Mouse (Mus musculus) limb, embryonic 14.5 days (tissue): ENCODE results near the gene Chadl. TPM values are rescaled to one million over a fixed set of nuclear protein-coding genes. Genes with fewer than 3 reads are reported as not detected.
"Not testable (repeated sequence)": the region's sequence is repeated elsewhere in the genome, so short reads cannot be mapped to it uniquely, and the experiment has no call there.

ENCODE experiments used
- ATAC-seq: fragments of 200-750 bp; cut with Nextera tagmentation; 2 replicates; pipeline ENCODE4 v1.8.0; 2017; ENCODE audit warnings: low read depth, moderate number of reproducible peaks, moderate TSS enrichment; ENCODE audit not compliant: low FRiP score
- DNase-seq: peaks from one replicate; pipeline ENCODE4 v3.0.0-alpha.2; 2015; ENCODE audit warnings: low spot score
- H3K27ac ChIP-seq: fragments of 300-500 bp; sonication (generic); replicated peaks from 2 replicates; pipeline ENCODE4 v1.5.1; 2014; ENCODE audit warnings: low read depth, mild to moderate bottlenecking, low read length, moderate library complexity, mixed read lengths
- H3K27me3 ChIP-seq: fragments of 300-500 bp; sonication (generic); 2 replicates; pipeline ENCODE4 v1.6.1; 2014; ENCODE audit warnings: low read length, mixed read lengths; ENCODE audit not compliant: control insufficient read depth, insufficient read depth
- H3K36me3 ChIP-seq: fragments of 300-500 bp; sonication (generic); 2 replicates; pipeline ENCODE4 v1.6.1; 2014; ENCODE audit warnings: mild to moderate bottlenecking, low read length, moderate library complexity, mixed read lengths; ENCODE audit not compliant: control insufficient read depth, insufficient read depth
- H3K4me1 ChIP-seq: fragments of 300-500 bp; sonication (generic); 2 replicates; pipeline ENCODE4 v1.6.1; 2014; ENCODE audit warnings: antibody characterized with exemption, low read length, mixed read lengths; ENCODE audit not compliant: control insufficient read depth, insufficient read depth
- H3K4me2 ChIP-seq: fragments of 300-500 bp; sonication (generic); replicated peaks from 2 replicates; pipeline ENCODE4 v1.6.1; 2014; ENCODE audit warnings: low read depth, mild to moderate bottlenecking, low read length, moderate library complexity; ENCODE audit not compliant: severe bottlenecking
- H3K4me3 ChIP-seq: fragments of 300-500 bp; sonication (generic); replicated peaks from 2 replicates; pipeline ENCODE4 v1.5.1; 2014; ENCODE audit warnings: low read length
- H3K9ac ChIP-seq: fragments of 300-500 bp; sonication (generic); 2 replicates; pipeline ENCODE4 v1.6.1; 2014; ENCODE audit warnings: mild to moderate bottlenecking, low read depth, low read length, moderate library complexity; ENCODE audit not compliant: severe bottlenecking
- H3K9me3 ChIP-seq: fragments of 300-500 bp; sonication (generic); 2 replicates; pipeline ENCODE4 v1.6.1; 2016; ENCODE audit warnings: low read length; ENCODE audit not compliant: control insufficient read depth
- POLR2A ChIP-seq: fragments of 200-500 bp; IDR thresholded peaks from 2 replicates; pipeline ENCODE4 v1.8.0; 2012; ENCODE audit warnings: inconsistent platforms, mild to moderate bottlenecking, moderate library complexity, borderline replicate concordance; ENCODE audit not compliant: insufficient read depth, insufficient read length; ENCODE audit errors: extremely low read depth
- WGBS: fragments of 180-500 bp; shearing (Covaris S2); extraction: QIAGEN DNeasy Blood & Tissue Kit; methylation state at CpG from one replicate; pipeline ENCODE4 v1.1.7; 2014; 5-methylcytosine and 5-hydroxymethylcytosine counted together
- polyA plus RNA-seq, 2 experiments: library from polyadenylated mRNA; depleted of rRNA in 1 of 2; stranded (reverse) in 1 of 2; unstranded in 1 of 2; fragments of >200 nt; fragmentation: Nextera tagmentation in 1 of 2; extraction: Ambion mirVana in 1 of 2; gene quantifications; 2 replicates each; pipeline versions ENCODE4 v1.2.1 to v1.2.3; 2012 to 2014

Chadl gene
- polyA plus RNA-seq, 2 experiments: 22.6 to 46.3 TPM

GRCm38 (mm10) chr15:81710801-81711200, 13.7 kb upstream of the Chadl start:
- H3K4me3 ChIP-seq: no peak overlapping the region
- no peak for DNase-seq
- no peak for TF ChIP-seq POLR2A
- no peak overlapping the region for H3K9ac ChIP-seq
- peaks cover 89% of the 10 kb centered on the region for H3K36me3 ChIP-seq
- H3K27ac ChIP-seq: no peak overlapping the region
- no peak for ATAC-seq
- no peaks in the 10 kb centered on the region for H3K9me3 ChIP-seq
- no peaks in the 10 kb centered on the region for H3K4me1 ChIP-seq
- WGBS: 82% methylated on average over 4 of the region's 4 CpGs
- no peaks in the 10 kb centered on the region for H3K27me3 ChIP-seq
- H3K4me2 ChIP-seq: no peak overlapping the region

DNA sequence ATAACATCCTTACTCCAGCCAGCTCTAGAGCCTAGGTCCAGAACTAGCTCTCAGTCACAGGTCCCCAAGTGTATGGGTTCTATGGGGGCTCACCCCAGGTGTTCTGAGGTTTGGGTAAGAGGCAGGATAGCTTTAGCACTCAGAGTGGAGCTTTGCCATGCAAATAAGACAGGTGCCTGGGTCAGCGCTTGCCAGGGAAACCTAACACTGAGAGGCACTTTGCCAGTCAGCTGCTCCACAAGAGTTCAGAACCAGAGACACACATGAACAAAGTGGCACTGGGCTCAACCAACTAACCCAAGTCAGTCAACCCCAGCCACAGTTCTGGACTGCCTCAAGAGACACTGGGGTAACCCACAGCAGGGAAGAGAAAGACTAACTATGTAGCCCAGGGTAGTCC, 12.6 kb upstream of the Chadl start:
- WGBS: 94% methylated on average over 1 of the region's 1 CpGs
- Histone ChIP-seq H3K36me3 (peaks cover 89% of the 10 kb centered on the region), H3K9me3 (no peaks in the 10 kb centered on the region), H3K9ac (no peak overlapping the region), H3K27ac (no peak overlapping the region), H3K4me3 (no peak overlapping the region), H3K4me2 (no peak overlapping the region), H3K4me1 (no peaks in the 10 kb centered on the region), H3K27me3 (no peaks in the 10 kb centered on the region)
- DNase-seq: no peak
- no peak for TF ChIP-seq POLR2A
- ATAC-seq: no peak

- no peak for DNase-seq
- Histone ChIP-seq H3K9ac (no peak overlapping the region), H3K9me3 (no peaks in the 10 kb centered on the region), H3K4me1 (no peaks in the 10 kb centered on the region), H3K27ac (no peak overlapping the region), H3K27me3 (no peaks in the 10 kb centered on the region), H3K4me3 (no peak overlapping the region), H3K4me2 (no peak overlapping the region), H3K36me3 (peaks cover 94% of the 10 kb centered on the region)
- TF ChIP-seq POLR2A: no peak
- WGBS: 92% methylated on average over 11 of the region's 11 CpGs
- ATAC-seq: no peak
Observed at GRCm38 (mm10) chr15:81708991-81709390, 11.9 kb upstream of the Chadl start.

DNA sequence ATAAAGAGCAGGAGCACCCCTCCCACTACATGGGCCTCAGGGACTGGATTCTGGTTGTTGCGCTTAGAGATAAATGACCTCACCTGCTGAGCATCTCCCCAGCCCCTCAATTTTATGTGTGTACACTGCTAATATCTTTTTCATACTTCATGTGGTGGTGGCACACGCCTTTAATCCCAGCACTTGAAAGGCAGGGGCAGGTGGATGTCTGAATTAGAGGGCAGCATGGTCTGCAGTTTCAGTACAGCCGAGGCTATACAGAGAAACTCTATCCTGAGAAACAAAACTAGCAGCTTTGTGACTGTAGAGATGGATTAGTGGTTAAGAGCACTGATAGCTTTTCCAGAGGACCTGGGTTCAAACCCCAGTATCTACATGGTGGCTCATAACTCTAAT, 6.0 kb upstream of the Chadl start:
- no peak overlapping the region for H3K9ac ChIP-seq

DNA sequence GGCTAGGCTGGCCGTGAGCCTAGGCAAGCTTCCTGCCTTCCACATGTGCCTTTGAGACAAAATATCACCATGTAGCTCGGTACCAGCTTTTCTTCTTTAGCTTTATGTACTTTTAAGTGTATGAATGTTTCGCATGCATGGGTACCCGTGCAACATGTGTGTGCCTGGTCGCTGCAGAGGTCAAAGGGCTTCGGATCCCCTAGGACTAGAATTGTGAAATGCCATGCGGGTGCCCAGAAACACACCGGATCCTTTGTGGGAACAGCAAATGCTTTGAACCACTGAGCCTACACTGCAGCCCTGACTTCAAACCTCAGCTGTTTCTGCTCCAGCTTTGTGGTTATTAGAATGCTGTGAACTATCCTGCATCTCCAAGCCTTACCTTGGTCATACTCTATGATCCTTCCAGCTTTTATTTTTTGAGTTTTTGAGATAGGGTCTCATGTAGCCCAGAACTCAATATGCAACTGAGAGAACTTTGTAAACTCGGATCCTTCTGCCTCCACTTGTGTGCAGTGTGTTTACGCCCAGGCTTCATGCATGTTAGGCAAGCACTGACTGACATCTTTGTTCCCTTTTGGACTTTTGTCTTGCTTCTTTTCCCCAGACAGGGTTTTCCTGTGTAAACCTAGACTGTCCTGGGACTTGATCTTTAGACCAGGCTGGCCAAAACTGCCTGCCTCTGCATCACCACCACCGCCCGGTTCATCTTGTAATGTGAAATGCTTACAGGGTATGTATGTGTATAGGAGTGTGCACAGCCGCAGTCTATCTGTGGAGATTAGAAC, 5.4 kb upstream of the Chadl start:
- Histone ChIP-seq H3K27me3 (no peaks in the 10 kb centered on the region), H3K4me2 (no peak overlapping the region), H3K4me1 (no peaks in the 10 kb centered on the region), H3K9ac (no peak overlapping the region), H3K27ac (no peak overlapping the region), H3K4me3 (no peak overlapping the region), H3K36me3 (peaks cover 43% of the 10 kb centered on the region), H3K9me3 (no peaks in the 10 kb centered on the region)
- no peak for TF ChIP-seq POLR2A
- WGBS: 89% methylated on average over 13 of the region's 13 CpGs
- no peak; the same call in 1 of the 2 replicates for ATAC-seq
- DNase-seq: no peak

More for the DNA sequence above, 6.0 kb upstream of the Chadl start:
- no peak for DNase-seq
- Histone ChIP-seq H3K4me2 (no peak overlapping the region), H3K4me1 (no peaks in the 10 kb centered on the region), H3K4me3 (no peak overlapping the region), H3K27me3 (no peaks in the 10 kb centered on the region), H3K9me3 (no peaks in the 10 kb centered on the region), H3K36me3 (peaks cover 49% of the 10 kb centered on the region), H3K27ac (no peak overlapping the region)
- TF ChIP-seq POLR2A: no peak
- 86% methylated on average over 3 of the region's 3 CpGs for WGBS
- ATAC-seq: peak; percentile 34; the same call in 1 of the 2 replicates

DNA sequence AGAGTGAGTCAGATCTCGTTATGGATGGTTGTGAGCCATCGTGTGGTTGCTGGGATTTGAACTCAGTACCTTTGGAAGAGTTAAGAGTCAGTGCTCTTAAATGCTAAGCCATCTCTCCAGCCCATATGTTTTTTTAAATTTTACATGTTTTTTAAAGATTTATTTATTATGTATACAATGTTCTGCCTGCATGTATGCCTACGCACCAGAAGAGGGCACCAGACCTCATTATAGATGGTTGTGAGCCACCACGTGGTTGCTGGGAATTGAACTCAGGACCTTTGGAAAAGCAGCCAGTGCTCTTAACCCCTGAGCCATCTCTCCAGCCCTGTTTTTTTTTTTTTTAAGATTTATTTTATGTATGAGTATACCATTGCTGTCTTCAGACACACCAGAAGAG, 4.3 kb upstream of the Chadl start:
- not testable (repeated sequence) for H3K9me3 ChIP-seq, DNase-seq, H3K27me3 ChIP-seq, ATAC-seq, H3K4me3 ChIP-seq, H3K4me2 ChIP-seq, H3K27ac ChIP-seq, H3K4me1 ChIP-seq, H3K9ac ChIP-seq
- H3K36me3 ChIP-seq: peaks cover 33% of the 10 kb centered on the region
- WGBS: 75% methylated on average over 4 of the region's 4 CpGs
